Mouse (Mus musculus): Measurements from ENCODE around the gene Nfatc3. TPM values are rescaled to one million over a fixed set of nuclear protein-coding genes. Genes with fewer than 3 reads are reported as not detected.

Gene Nfatc3
- polyA plus RNA-seq, 1 experiment from 2014 or later = 4.7 TPM

- H3K4me3 ChIP-seq = no peak overlapping the region
- H3K4me1 ChIP-seq (replicated peaks) = peaks cover 31% of the 10 kb centered on the region
- H3K36me3 ChIP-seq = no peaks in the 10 kb centered on the region
- H3K9ac ChIP-seq = no peak overlapping the region
- WGBS = 65% methylated on average over 5 of the region's 5 CpGs
- no peak overlapping the region for H3K27ac ChIP-seq
- no peaks in the 10 kb centered on the region for H3K9me3 ChIP-seq
- peaks cover 54% of the 10 kb centered on the region for H3K27me3 ChIP-seq
- ATAC-seq (ENCODE audit: low FRiP score) = no peak
- no peak overlapping the region for H3K4me2 ChIP-seq
Measured at GRCm38 (mm10) chr8:106140191-106140590, 81.6 kb downstream of the Nfatc3 start.

GRCm38 (mm10) chr8:106140769-106141168 is 82.1 kb downstream of the Nfatc3 start:
- Histone ChIP-seq H3K4me3 (no peak overlapping the region), H3K27me3 (peaks cover 48% of the 10 kb centered on the region), H3K9ac (no peak overlapping the region), H3K4me1 (replicated peaks) (peaks cover 27% of the 10 kb centered on the region), H3K36me3 (no peaks in the 10 kb centered on the region), H3K4me2 (no peak overlapping the region), H3K27ac (no peak overlapping the region), H3K9me3 (no peaks in the 10 kb centered on the region)
- ATAC-seq (ENCODE audit: low FRiP score) = 0 out of 2 replicates have a peak, but pooled peaks have one; percentile 24
- 12% methylated on average over 13 of the region's 13 CpGs for WGBS

- no peak overlapping the region for H3K27ac ChIP-seq
- no peak overlapping the region for H3K4me2 ChIP-seq
- 0 out of 2 replicates have a peak, but pooled peaks cover 3% of the 10 kb centered on the region for H3K4me1 ChIP-seq (replicated peaks)
- no peaks in the 10 kb centered on the region for H3K36me3 ChIP-seq
- no peak overlapping the region for H3K4me3 ChIP-seq
- H3K27me3 ChIP-seq = peaks cover 2% of the 10 kb centered on the region
- WGBS = 94% methylated on average over 2 of the region's 2 CpGs
- H3K9me3 ChIP-seq = no peaks in the 10 kb centered on the region
- ATAC-seq (ENCODE audit: low FRiP score) = no peak
- no peak overlapping the region for H3K9ac ChIP-seq
Measured at GRCm38 (mm10) chr8:106145331-106145730, 86.7 kb downstream of the Nfatc3 start.

GRCm38 (mm10) chr8:106146014-106146413 is 87.4 kb downstream of the Nfatc3 start:
- WGBS = 95% methylated on average over 4 of the region's 4 CpGs

DNA sequence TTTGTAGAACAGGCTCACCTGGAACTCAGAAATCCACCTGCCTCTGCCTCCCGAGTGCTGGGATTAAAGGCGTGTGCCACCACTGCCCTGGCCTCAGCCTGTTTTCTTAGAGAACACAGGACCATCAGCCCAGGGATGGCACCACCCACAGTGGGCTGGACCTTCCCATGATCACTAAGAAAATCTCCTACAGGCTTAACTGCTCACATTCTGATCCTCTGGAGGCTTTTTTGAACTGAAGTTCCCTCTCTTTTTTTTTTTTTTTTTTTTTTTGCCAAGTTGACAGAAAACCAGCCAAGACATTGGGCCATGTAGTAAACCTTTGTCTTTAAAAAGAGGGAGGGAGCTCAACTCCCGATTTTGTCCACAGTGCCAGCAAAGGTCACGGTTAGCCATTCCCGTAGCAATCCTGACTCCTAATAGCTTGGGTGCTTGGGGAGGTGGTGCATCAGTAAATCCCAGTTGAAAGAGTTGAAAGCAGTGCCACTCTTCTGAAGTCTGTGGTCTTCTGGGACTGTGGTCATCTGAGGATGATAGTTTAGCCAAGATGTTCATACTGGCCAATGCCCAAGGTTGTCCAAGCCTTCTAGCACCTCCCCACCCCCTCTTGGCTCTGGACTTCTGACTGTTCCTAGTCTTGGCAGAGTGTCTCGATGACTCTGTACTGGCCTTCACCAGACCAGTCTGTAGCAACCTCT is 89.4 kb downstream of the Nfatc3 start:
- H3K36me3 ChIP-seq = peaks cover 7% of the 10 kb centered on the region; the same call in 1 of the 2 replicates
- H3K9me3 ChIP-seq = no peaks in the 10 kb centered on the region
- H3K4me3 ChIP-seq = no peak overlapping the region
- no peak for ATAC-seq (ENCODE audit: low FRiP score)
- 82% methylated on average over 6 of the region's 6 CpGs for WGBS
- H3K4me2 ChIP-seq = no peak overlapping the region
- no peak overlapping the region for H3K9ac ChIP-seq
- H3K4me1 ChIP-seq (replicated peaks) = peaks cover 22% of the 10 kb centered on the region
- H3K27ac ChIP-seq = no peak overlapping the region
- H3K27me3 ChIP-seq = no peaks in the 10 kb centered on the region

More at GRCm38 (mm10) chr8:106146014-106146413, 87.4 kb downstream of the Nfatc3 start:
- Histone ChIP-seq H3K27ac (no peak overlapping the region), H3K36me3 (no peaks in the 10 kb centered on the region), H3K9ac (no peak overlapping the region), H3K4me1 (replicated peaks) (peaks cover 8% of the 10 kb centered on the region), H3K27me3 (no peaks in the 10 kb centered on the region), H3K9me3 (no peaks in the 10 kb centered on the region), H3K4me3 (no peak overlapping the region), H3K4me2 (no peak overlapping the region)
- no peak for ATAC-seq (ENCODE audit: low FRiP score)

DNA sequence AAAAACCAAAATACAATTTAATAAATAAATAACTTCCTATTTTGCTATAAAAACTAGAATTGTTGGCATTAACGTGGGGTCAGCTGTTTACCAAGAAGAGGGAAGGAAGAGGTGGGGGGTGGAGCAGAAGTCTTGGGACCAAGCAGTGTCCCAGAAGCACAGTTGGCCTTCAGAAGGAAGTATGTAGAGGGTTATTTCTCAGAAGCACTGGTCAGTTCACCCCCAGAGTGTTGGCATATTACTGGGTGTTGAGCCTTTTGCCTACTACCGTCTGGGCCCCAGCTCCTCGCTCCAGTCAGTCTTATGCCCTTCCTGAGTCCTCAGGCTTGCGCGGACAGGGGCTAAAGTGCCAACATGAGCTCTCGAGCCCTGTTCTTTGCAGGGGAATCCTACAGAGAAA is 90.4 kb downstream of the Nfatc3 start:
- Histone ChIP-seq H3K4me3 (no peak overlapping the region), H3K4me1 (replicated peaks) (peaks cover 24% of the 10 kb centered on the region), H3K36me3 (peaks cover 8% of the 10 kb centered on the region; the same call in 1 of the 2 replicates), H3K9me3 (no peaks in the 10 kb centered on the region), H3K27me3 (no peaks in the 10 kb centered on the region), H3K27ac (no peak overlapping the region), H3K4me2 (no peak overlapping the region), H3K9ac (no peak overlapping the region)
- WGBS = 87% methylated on average over 6 of the region's 6 CpGs
- no peak for ATAC-seq (ENCODE audit: low FRiP score)

DNA sequence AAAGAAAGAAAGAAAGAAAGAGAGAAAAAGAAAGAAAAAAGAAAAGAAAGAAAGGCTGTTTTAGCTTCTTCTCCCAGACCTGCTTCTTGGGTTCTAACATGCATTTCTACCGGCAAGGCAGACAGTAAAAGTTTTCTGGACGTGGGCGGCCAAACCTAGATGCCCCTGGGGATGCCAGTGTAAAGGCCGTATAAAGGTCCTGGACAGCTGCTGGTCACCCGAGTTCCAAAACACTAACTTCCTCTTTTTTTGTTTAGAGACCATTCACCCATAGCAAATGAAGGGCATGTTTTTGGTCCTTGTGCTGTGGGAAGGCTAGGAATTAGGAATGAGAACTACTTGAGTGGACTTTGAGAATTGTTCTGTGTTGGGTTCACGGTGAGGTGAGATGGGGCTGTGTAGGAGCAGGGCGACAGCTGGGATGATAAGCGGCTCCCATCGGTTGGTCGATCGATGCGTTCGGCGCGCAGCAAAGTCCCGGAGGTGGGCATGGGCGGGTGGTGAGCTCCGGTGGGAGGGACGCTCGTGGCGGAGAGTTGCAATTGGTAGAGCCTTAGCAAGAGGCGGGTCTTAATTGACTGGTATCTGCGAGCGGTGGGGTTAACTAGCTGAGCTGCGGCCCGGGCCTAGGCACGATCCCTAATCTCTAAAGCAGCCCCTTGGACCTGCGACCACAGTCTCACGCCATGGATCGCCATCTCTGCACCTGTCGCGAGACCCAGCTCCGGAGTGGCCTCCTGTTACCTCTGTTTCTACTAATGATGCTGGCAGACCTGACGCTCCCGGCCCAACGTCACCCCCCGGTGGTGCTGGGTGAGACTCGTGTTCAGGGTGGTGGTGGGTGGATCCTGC is 91.4 kb downstream of the Nfatc3 start, which contains the start of gene Pla2g15:
TSS of gene Pla2g15 (plus strand) at position 599 of the 852 bp plus-strand sequence.
- Histone ChIP-seq H3K4me3 (peak within 1 kb of the TSS; percentile 83), H3K4me1 (replicated peaks) (peaks cover 24% of the 10 kb centered on the region), H3K4me2 (peak within 1 kb of the TSS; percentile 64), H3K27ac (peak within 1 kb of the TSS; percentile 71), H3K36me3 (peaks cover 16% of the 10 kb centered on the region), H3K9me3 (no peaks in the 10 kb centered on the region), H3K9ac (peak within 1 kb of the TSS; percentile 84), H3K27me3 (no peaks in the 10 kb centered on the region)
- WGBS = 2% methylated on average over 38 of the region's 38 CpGs
- peak; percentile 98 for ATAC-seq (ENCODE audit: low FRiP score)

GRCm38 (mm10) chr8:106150653-106151000 is 92.0 kb downstream of the Nfatc3 start:
- Histone ChIP-seq H3K27me3 (no peaks in the 10 kb centered on the region), H3K27ac (peak overlapping the region; percentile 71), H3K4me3 (peak overlapping the region; percentile 83), H3K9ac (peak overlapping the region; percentile 84), H3K4me1 (replicated peaks) (peaks cover 24% of the 10 kb centered on the region), H3K9me3 (no peaks in the 10 kb centered on the region), H3K36me3 (peaks cover 20% of the 10 kb centered on the region), H3K4me2 (peak overlapping the region; percentile 64)
- no peak for ATAC-seq (ENCODE audit: low FRiP score)
- 22% methylated on average over 8 of the region's 8 CpGs for WGBS

GRCm38 (mm10) chr8:106151041-106151440 is 92.4 kb downstream of the Nfatc3 start:
- Histone ChIP-seq H3K4me1 (replicated peaks) (peaks cover 24% of the 10 kb centered on the region), H3K9me3 (no peaks in the 10 kb centered on the region), H3K9ac (peak overlapping the region; percentile 84), H3K4me3 (peak overlapping the region; percentile 83), H3K4me2 (peak overlapping the region; percentile 64), H3K27ac (no peak overlapping the region), H3K27me3 (no peaks in the 10 kb centered on the region), H3K36me3 (peaks cover 23% of the 10 kb centered on the region)
- 82% methylated on average over 9 of the region's 9 CpGs for WGBS
- ATAC-seq (ENCODE audit: low FRiP score) = no peak

DNA sequence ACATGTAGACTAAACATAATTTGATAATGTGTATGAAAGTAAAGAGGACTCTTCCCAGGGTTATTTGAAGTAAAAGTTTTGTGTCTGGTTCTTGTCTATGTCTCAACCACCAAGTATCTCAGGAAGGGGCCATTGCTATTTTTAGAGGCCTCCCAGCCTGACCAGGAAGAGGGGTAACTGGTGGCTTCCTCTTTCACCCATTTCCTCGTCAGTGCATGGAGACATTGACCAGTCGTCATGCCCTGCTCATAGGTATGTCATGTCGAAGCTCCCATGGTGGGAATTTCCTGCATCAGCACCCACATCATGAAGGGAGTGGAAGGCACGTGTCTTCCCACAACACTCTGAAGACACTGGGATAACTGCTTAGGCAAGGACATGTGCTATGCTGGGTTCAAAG is 94.2 kb downstream of the Nfatc3 start:
- no peak overlapping the region for H3K27ac ChIP-seq
- no peak for ATAC-seq (ENCODE audit: low FRiP score)
- H3K4me1 ChIP-seq (replicated peaks) = peaks cover 24% of the 10 kb centered on the region
- no peak overlapping the region for H3K9ac ChIP-seq
- no peak overlapping the region for H3K4me3 ChIP-seq
- WGBS = 88% methylated on average over 4 of the region's 4 CpGs
- no peak overlapping the region for H3K4me2 ChIP-seq
- H3K27me3 ChIP-seq = no peaks in the 10 kb centered on the region
- peaks cover 38% of the 10 kb centered on the region for H3K36me3 ChIP-seq
- H3K9me3 ChIP-seq = no peaks in the 10 kb centered on the region

GRCm38 (mm10) chr8:106157419-106157818 is 98.8 kb downstream of the Nfatc3 start:
- H3K4me3 ChIP-seq = no peak overlapping the region
- H3K27ac ChIP-seq = no peak overlapping the region
- H3K4me2 ChIP-seq = no peak overlapping the region
- no peaks in the 10 kb centered on the region for H3K27me3 ChIP-seq
- peaks cover 2% of the 10 kb centered on the region; the same call in 1 of the 2 replicates for H3K4me1 ChIP-seq (replicated peaks)
- H3K9ac ChIP-seq = no peak overlapping the region
- ATAC-seq (ENCODE audit: low FRiP score) = no peak
- H3K9me3 ChIP-seq = no peaks in the 10 kb centered on the region
- H3K36me3 ChIP-seq = peaks cover 76% of the 10 kb centered on the region
- 92% methylated on average over 1 of the region's 1 CpGs for WGBS

- no peaks in the 10 kb centered on the region for H3K9me3 ChIP-seq
- H3K27me3 ChIP-seq = no peaks in the 10 kb centered on the region
- peaks cover 79% of the 10 kb centered on the region for H3K36me3 ChIP-seq
- ATAC-seq (ENCODE audit: low FRiP score) = no peak
- WGBS = 93% methylated on average over 10 of the region's 10 CpGs
- no peak overlapping the region for H3K4me2 ChIP-seq
- no peak overlapping the region for H3K4me3 ChIP-seq
- no peak overlapping the region for H3K27ac ChIP-seq
- no peak overlapping the region for H3K9ac ChIP-seq
- H3K4me1 ChIP-seq (replicated peaks) = 0 out of 2 replicates have a peak, but pooled peaks cover 2% of the 10 kb centered on the region
Measured at GRCm38 (mm10) chr8:106158381-106158780, 99.7 kb downstream of the Nfatc3 start.
